Mouse (Mus musculus): Measurements from ENCODE around the gene Mettl5. TPM values are rescaled to one million over a fixed set of nuclear protein-coding genes. Genes with fewer than 3 reads are reported as not detected.

Gene Mettl5
- total RNA-seq, 2 experiments from 2014 or later, result 9.7 to 15.7 TPM

Other genes starting within 250 kb of the Mettl5 start
- 10 to 100 TPM; 25.9 to 29.4 TPM for gene Bbs5, start 238.4 kb downstream of the Mettl5 start, total RNA-seq (2021)
- 1 to 10 TPM; 1.6 to 1.9 TPM for gene Klhl41, start 215.5 kb downstream of the Mettl5 start, total RNA-seq (2021)
- 10 to 100 TPM; 16.1 to 17.2 TPM for gene Fastkd1, start 172.1 kb downstream of the Mettl5 start, total RNA-seq (2021)
- gene Ppig, start 163.1 kb downstream of the Mettl5 start, total RNA-seq (2021), result 10 to 100 TPM; 53.0 to 54.3 TPM
- gene Ccdc173, start 96.0 kb downstream of the Mettl5 start, total RNA-seq (2021), result 1 to 10 TPM; 2.2 to 2.4 TPM
- 10 to 100 TPM; 19.2 to 23.0 TPM for gene Phospho2, start 96.0 kb downstream of the Mettl5 start, total RNA-seq (2021)
- gene Klhl23, start 63.7 kb downstream of the Mettl5 start, total RNA-seq (2021), result 100 to 1,000 TPM in 1 of 2 experiments, 10 to 100 TPM in 1; 92.7 to 102 TPM
- 100 to 1,000 TPM; 121 to 139 TPM for gene Ssb, start 24.1 kb downstream of the Mettl5 start, total RNA-seq (2021)
- 100 to 1,000 TPM; 142 to 153 TPM for gene Ubr3, start 11.6 kb upstream of the Mettl5 start, total RNA-seq (2021)
- gene Myo3b, start 153.5 kb upstream of the Mettl5 start, total RNA-seq (2021), result 1 to 10 TPM; 1.0 to 1.1 TPM

Data from left cerebral cortex, postnatal 14 days (tissue).